In genomic region chr2:120959827-120960226, GRCm38 (mm10) we compare ENCODE assay signal across 19 mouse cellular contexts.
"Had no signal": no experiment of that assay in that cellular context is flagged by ENCODE, and none has a peak within 500 bp of the region (broad histone marks: within the 10 kb centered on the region; RNA-seq: fewer than 3 reads in every experiment).

No protein-coding gene starts in this region.

- H3K4me3 ChIP-seq: limb, embryonic 15.5 days; liver, embryonic 12.5 days; megakaryocyte, embryonic 14.5 days; midbrain, embryonic 13.5 days; midbrain, embryonic 15.5 days; myocyte; neural tube, embryonic 13.5 days; neural tube, embryonic 15.5 days had no signal

- H3K4me2 ChIP-seq: limb, embryonic 15.5 days; liver, embryonic 12.5 days; midbrain, embryonic 11.5 days; midbrain, embryonic 13.5 days; midbrain, embryonic 15.5 days; neural tube, embryonic 13.5 days; neural tube, embryonic 15.5 days had no signal

- H3K9me3 ChIP-seq: limb, embryonic 15.5 days; liver, embryonic 12.5 days; megakaryocyte, embryonic 14.5 days; midbrain, embryonic 13.5 days; midbrain, embryonic 15.5 days; neural tube, embryonic 13.5 days; neural tube, embryonic 15.5 days had no signal

- DNase-seq: retina, postnatal 1 day; right cerebral cortex, adult 18-20 months; right cerebral cortex, postnatal 25 days; right cerebral cortex, postnatal 4 days; spleen, adult 18-20 months; thymus, adult 2 months; thymus, postnatal 25 days; thymus, postnatal 4 days had no signal

- ATAC-seq: liver, embryonic 12.5 days; midbrain, embryonic 13.5 days; midbrain, embryonic 15.5 days had no signal

- H3K27ac ChIP-seq: limb, embryonic 15.5 days; liver, embryonic 12.5 days; liver, embryonic 14.5 days; macrophage; midbrain, embryonic 13.5 days; midbrain, embryonic 15.5 days; neural tube, embryonic 13.5 days; neural tube, embryonic 15.5 days had no signal

- H3K27me3 ChIP-seq: limb, embryonic 15.5 days; liver, embryonic 12.5 days; megakaryocyte, embryonic 14.5 days; midbrain, embryonic 13.5 days; midbrain, embryonic 15.5 days; neural tube, embryonic 13.5 days; neural tube, embryonic 15.5 days had no signal

- H3K4me1 ChIP-seq: limb, embryonic 15.5 days; liver, embryonic 12.5 days; midbrain, embryonic 13.5 days; midbrain, embryonic 15.5 days; neural tube, embryonic 13.5 days; neural tube, embryonic 15.5 days had no signal

- H3K9ac ChIP-seq: limb, embryonic 15.5 days; liver, embryonic 12.5 days; liver, embryonic 14.5 days; midbrain, embryonic 13.5 days; midbrain, embryonic 15.5 days; neural tube, embryonic 13.5 days; neural tube, embryonic 15.5 days had no signal
